Mouse (Mus musculus) layer of hippocampus, adult 9-11 months (tissue): ENCODE measurements around the gene Selenos.
A peak's percentile ranks its signal among the peaks of the same experiment; 100 is the strongest.

Experiments
- DNase-seq: peaks from one replicate; pipeline ENCODE4 v3.0.0; 2022

The Selenos gene

GRCm38 (mm10) chr7:66120702-66121396, 41.4 kb downstream of the Selenos start:
- DNase-seq = no peak

- DNase-seq = no peak
Observed at GRCm38 (mm10) chr7:66124551-66124968, 45.1 kb downstream of the Selenos start.

GRCm38 (mm10) chr7:66125368-66125767, 45.9 kb downstream of the Selenos start:
- DNase-seq = peak; percentile 33

- DNase-seq = no peak
Observed at GRCm38 (mm10) chr7:66127951-66128645, 48.6 kb downstream of the Selenos start.

GRCm38 (mm10) chr7:66128857-66129256, 49.4 kb downstream of the Selenos start:
- DNase-seq = no peak

- DNase-seq = no peak
Observed at GRCm38 (mm10) chr7:66130296-66130695, 50.8 kb downstream of the Selenos start.

GRCm38 (mm10) chr7:66131776-66132421, 52.5 kb downstream of the Selenos start:
- DNase-seq = no peak

GRCm38 (mm10) chr7:66134154-66134553, 54.7 kb downstream of the Selenos start:
- no peak for DNase-seq

- no peak for DNase-seq
Observed at GRCm38 (mm10) chr7:66135644-66136043, 56.2 kb downstream of the Selenos start.

GRCm38 (mm10) chr7:66136187-66136586, 56.7 kb downstream of the Selenos start:
- no peak for DNase-seq

- no peak for DNase-seq
Observed at GRCm38 (mm10) chr7:66137309-66137708, 57.9 kb downstream of the Selenos start.

GRCm38 (mm10) chr7:66138301-66138700, 58.9 kb downstream of the Selenos start:
- no peak for DNase-seq

GRCm38 (mm10) chr7:66138878-66139277, 59.4 kb downstream of the Selenos start:
- no peak for DNase-seq
